Mouse (Mus musculus): ENCODE results near the gene Sox3. TPM values are rescaled to one million over a fixed set of nuclear protein-coding genes. Genes with fewer than 3 reads are reported as not detected.

Sox3 gene
- not detected for polyA plus RNA-seq (2012; fragmentation: generic; extraction: Trizol)

DNA sequence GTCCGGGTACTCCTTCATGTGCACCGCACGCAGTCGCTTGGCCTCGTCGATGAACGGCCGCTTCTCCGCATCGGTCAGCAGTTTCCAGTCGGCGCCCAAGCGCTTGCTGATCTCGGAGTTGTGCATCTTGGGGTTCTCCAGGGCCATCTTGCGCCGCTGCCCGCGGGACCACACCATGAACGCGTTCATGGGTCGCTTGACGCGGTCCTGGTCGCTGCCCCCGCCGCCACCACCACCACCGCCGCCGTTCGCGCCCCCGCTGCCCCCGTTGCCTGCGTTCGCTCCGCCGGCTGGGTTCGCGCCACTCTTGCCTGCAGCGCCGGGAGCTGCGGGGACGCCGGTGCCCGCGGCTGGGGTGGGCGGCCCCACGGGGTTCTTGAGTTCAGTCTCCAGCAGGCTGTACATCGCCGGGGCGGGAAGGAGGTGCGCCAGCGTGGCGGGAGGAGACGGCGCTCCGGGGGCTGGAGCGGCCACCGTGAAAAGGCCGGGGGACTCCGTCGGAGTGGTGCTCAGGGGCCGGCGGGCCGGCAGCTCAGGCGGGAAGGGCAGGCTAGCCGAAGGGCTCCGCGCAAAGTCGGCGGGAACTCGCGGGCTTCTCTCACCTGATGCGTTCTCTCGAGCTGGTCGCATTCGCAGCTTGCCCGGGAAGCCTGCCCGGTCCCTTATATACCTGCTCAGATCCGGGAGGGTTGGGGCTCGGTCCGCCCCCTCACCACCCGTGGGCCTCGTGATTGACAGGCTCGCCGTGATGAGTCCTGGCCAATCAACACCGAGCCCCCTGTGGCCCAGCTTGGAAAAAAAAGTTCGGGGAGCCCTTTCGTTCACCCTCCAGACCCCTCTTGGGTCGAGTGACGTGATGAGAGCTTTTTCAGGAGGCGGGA is at the start of gene Sox3:
Gene Sox3, minus strand, starts transcription at position 630 of the 881 bp plus-strand sequence.

